In the genomic region with DNA sequence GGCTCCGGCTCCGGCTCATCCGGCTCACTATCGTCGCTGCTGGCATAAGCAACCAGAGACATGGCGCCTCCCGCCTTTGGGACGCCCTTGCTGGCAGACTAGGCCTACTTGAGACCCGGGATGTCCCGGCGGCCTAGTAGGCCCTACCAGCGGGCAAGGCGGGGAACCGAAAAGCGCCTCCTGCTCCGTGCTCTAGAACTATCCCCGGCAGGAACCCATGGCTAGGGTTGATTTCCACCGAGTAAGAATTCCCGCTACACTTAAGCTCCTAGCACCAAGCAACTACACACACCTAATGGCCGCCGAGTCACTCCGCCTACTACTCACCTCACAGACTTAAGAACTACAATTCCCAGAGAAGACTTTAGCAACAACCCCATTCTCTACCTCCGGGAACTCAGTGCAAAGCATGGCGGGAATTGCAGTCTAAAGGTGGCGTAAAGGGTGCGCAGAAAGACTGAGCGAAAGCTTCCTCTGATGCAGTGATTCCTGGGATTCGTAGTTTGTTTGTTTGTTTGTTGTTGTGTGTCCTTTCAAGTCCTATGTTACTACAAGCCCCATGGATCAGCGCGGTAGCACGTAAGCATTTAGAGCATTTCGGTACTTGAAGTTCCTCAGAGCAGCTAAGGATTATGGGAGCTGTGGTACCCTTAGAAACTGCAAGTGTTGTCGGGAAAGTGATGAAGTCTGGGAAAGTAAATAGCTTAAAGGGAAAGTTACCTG, we compare ENCODE assay signal across 8 mouse cellular contexts. TPM values are rescaled to one million over a fixed set of nuclear protein-coding genes. Genes with fewer than 3 reads are reported as not detected.
DNase-seq lines count a peak whose midpoint lies in the region; ATAC-seq and TF ChIP-seq lines count a peak whose summit lies in the region.

Prcc (minus strand) TSS at position 328 of the 723 bp plus-strand sequence.

- no peaks in the 10 kb centered on the region for H3K4me1 ChIP-seq in ES-Bruce4 (ENCODE audit: control insufficient read depth, insufficient read depth, low read length)
- peaks cover 21% of the 10 kb centered on the region for H3K4me1 ChIP-seq in forebrain, embryonic 13.5 days
- H3K4me1 ChIP-seq in liver, postnatal 0 days (ENCODE audit: insufficient read depth), result peaks cover 19% of the 10 kb centered on the region
- peaks cover 10% of the 10 kb centered on the region for H3K4me1 ChIP-seq in neural tube, embryonic 14.5 days (ENCODE audit: control insufficient read depth, insufficient read depth, low read length)

- peak within 1 kb of the TSS; percentile 60 for H3K27ac ChIP-seq in ES-Bruce4 (ENCODE audit: insufficient read depth, low read length)
- peak within 1 kb of the TSS; percentile 57 for H3K27ac ChIP-seq in forebrain, embryonic 13.5 days
- H3K27ac ChIP-seq in liver, postnatal 0 days (ENCODE audit: low read depth), result peak within 1 kb of the TSS; percentile 96
- H3K27ac ChIP-seq in neural tube, embryonic 14.5 days (ENCODE audit: low read depth, low read length), result peak within 1 kb of the TSS; percentile 81

- peak within 1 kb of the TSS; percentile 96 for H3K9ac ChIP-seq in ES-Bruce4 (ENCODE audit: low read depth, poor library complexity, severe bottlenecking)
- H3K9ac ChIP-seq in forebrain, embryonic 13.5 days, result peak within 1 kb of the TSS; percentile 92
- peak within 1 kb of the TSS; percentile 98 for H3K9ac ChIP-seq in liver, postnatal 0 days (replicated peaks)
- peak within 1 kb of the TSS; percentile 93 for H3K9ac ChIP-seq in neural tube, embryonic 14.5 days (replicated peaks; ENCODE audit: low read depth, low read length)

- peaks cover 6% of the 10 kb centered on the region for H3K36me3 ChIP-seq in ES-Bruce4 (ENCODE audit: control insufficient read depth, insufficient read depth, low read length, poor library complexity, severe bottlenecking)
- peaks cover 8% of the 10 kb centered on the region for H3K36me3 ChIP-seq in forebrain, embryonic 13.5 days (ENCODE audit: poor library complexity, severe bottlenecking)
- peaks cover 4% of the 10 kb centered on the region for H3K36me3 ChIP-seq in liver, postnatal 0 days (replicated peaks; ENCODE audit: insufficient read depth, low read length)
- H3K36me3 ChIP-seq in neural tube, embryonic 14.5 days (ENCODE audit: control insufficient read depth, insufficient read depth, low read length), result peaks cover 2% of the 10 kb centered on the region; the same call in 1 of the 2 replicates

- H3K4me2 ChIP-seq in forebrain, embryonic 13.5 days, result peak within 1 kb of the TSS; percentile 95
- peak within 1 kb of the TSS; percentile 81 for H3K4me2 ChIP-seq in liver, postnatal 0 days (ENCODE audit: low read depth, low read length)
- peak within 1 kb of the TSS; percentile 75 for H3K4me2 ChIP-seq in neural tube, embryonic 14.5 days (ENCODE audit: low read depth, low read length)

- no peak for TF ChIP-seq EP300 in ES-Bruce4 (IDR thresholded peaks at IDR 0.05; ENCODE audit: insufficient read depth, low read depth, low read length)
- TF ChIP-seq EP300 in liver, postnatal 0 days (IDR thresholded peaks at IDR 0.05; ENCODE audit: low read depth), result peak; percentile 51

- peak; percentile 95 to 96 for DNase-seq in heart, postnatal 10 days
- DNase-seq in large intestine, adult 2 months (ENCODE audit: low read depth, low spot score), result peak; percentile 100
- DNase-seq in liver, postnatal 0 days, result peak; percentile 89
- DNase-seq in testis, postnatal 10 days (ENCODE audit: low spot score), result peak; percentile 81

- WGBS in forebrain, embryonic 13.5 days, result 0% methylated on average over 33 of the region's 33 CpGs
- WGBS in large intestine, adult 2 months, result under 1% methylated on average over 33 of the region's 33 CpGs
- WGBS in liver, postnatal 0 days (ENCODE audit: insufficient replicate concordance), result under 1% methylated on average over 33 of the region's 33 CpGs
- WGBS in neural tube, embryonic 14.5 days, result 0% methylated on average over 33 of the region's 33 CpGs

- intact Hi-C loops in heart, postnatal 10 days (cut with DNase I), result loop anchor here (2.0 kb wide), 1 partner anchor 19 kb away; no protein-coding TSS in a partner anchor

- TF ChIP-seq POLR2A in ES-Bruce4 (IDR thresholded peaks at IDR 0.05; ENCODE audit: insufficient read depth, low read length), result no peak

- peak; percentile 99 for ATAC-seq in cerebellum, adult (ENCODE audit: insufficient number of reproducible peaks, low FRiP score, low TSS enrichment)
- peak; percentile 99 for ATAC-seq in forebrain, embryonic 13.5 days
- peak; percentile 97 for ATAC-seq in liver, postnatal 0 days
- peak; percentile 98 for ATAC-seq in neural tube, embryonic 14.5 days (ENCODE audit: low read depth)

- no peaks in the 10 kb centered on the region for H3K9me3 ChIP-seq in ES-Bruce4 (replicated peaks; ENCODE audit: control insufficient read depth, insufficient read depth, low read length, poor library complexity, severe bottlenecking)
- no peaks in the 10 kb centered on the region for H3K9me3 ChIP-seq in forebrain, embryonic 13.5 days (replicated peaks)
- H3K9me3 ChIP-seq in liver, postnatal 0 days (ENCODE audit: low read length), result no peaks in the 10 kb centered on the region; the same call in 1 of the 2 replicates
- no peaks in the 10 kb centered on the region for H3K9me3 ChIP-seq in neural tube, embryonic 14.5 days (ENCODE audit: control insufficient read depth, low read length)

- no peak for TF ChIP-seq CTCF in ES-Bruce4 (IDR thresholded peaks at IDR 0.05; ENCODE audit: low read depth, low read length)
- no peak for TF ChIP-seq CTCF in liver, postnatal 0 days (IDR thresholded peaks at IDR 0.05; ENCODE audit: low read depth)

- peak within 1 kb of the TSS; percentile 91 for H3K4me3 ChIP-seq in ES-Bruce4 (ENCODE audit: low read depth, low read length)
- peak within 1 kb of the TSS; percentile 82 for H3K4me3 ChIP-seq in forebrain, embryonic 13.5 days
- peak within 1 kb of the TSS; percentile 91 for H3K4me3 ChIP-seq in liver, postnatal 0 days (ENCODE audit: low read depth, low read length)
- H3K4me3 ChIP-seq in neural tube, embryonic 14.5 days (ENCODE audit: low read depth, low read length), result peak within 1 kb of the TSS; percentile 92

- H3K27me3 ChIP-seq in ES-Bruce4 (ENCODE audit: control insufficient read depth, insufficient read depth, low read length, poor library complexity, severe bottlenecking), result no peaks in the 10 kb centered on the region
- no peaks in the 10 kb centered on the region for H3K27me3 ChIP-seq in forebrain, embryonic 13.5 days
- no peaks in the 10 kb centered on the region for H3K27me3 ChIP-seq in liver, postnatal 0 days (ENCODE audit: insufficient read depth, low read length)
- no peaks in the 10 kb centered on the region; the same call in 1 of the 2 replicates for H3K27me3 ChIP-seq in neural tube, embryonic 14.5 days (ENCODE audit: control insufficient read depth, insufficient read depth, low read length)

RNA-seq across cellular contexts. Expression of gene Prcc, which starts in this region (rescaled TPM):
- polyA plus RNA-seq in ES-Bruce4 (2011; ENCODE audit: insufficient read depth, insufficient read length, low read depth, missing spikeins), result 66.9 and 74.2 TPM in 2 replicates
- 14.5 TPM in 2 replicates for polyA plus RNA-seq in forebrain, embryonic 13.5 days (2015; fragmentation: Nextera tagmentation; extraction: Ambion mirVana)
- 10 to 100 TPM; 54.8 to 56.2 TPM for total RNA-seq in heart, postnatal 10 days (2021)
- 28.5 and 30.2 TPM in 2 replicates for polyA plus RNA-seq in large intestine, adult 2 months (2012; rRNA removed)
- polyA plus RNA-seq in liver, postnatal 0 days (2015; fragmentation: Nextera tagmentation; extraction: Ambion mirVana), result 4.4 and 4.5 TPM in 2 replicates
- polyA plus RNA-seq in neural tube, embryonic 14.5 days (2014; fragmentation: Nextera tagmentation; extraction: Ambion mirVana), result 16.0 and 16.9 TPM in 2 replicates

Comparison
In these comparisons a context has a peak if more than half of its experiments do, and no peak if none do; other contexts are left out.
1. Peak in every context shown above with its lines: DNase-seq, ATAC-seq, H3K4me3 ChIP-seq and H3K27ac ChIP-seq.